Mouse (Mus musculus): ENCODE data around the gene Atp23. TPM values are rescaled to one million over a fixed set of nuclear protein-coding genes. Genes with fewer than 3 reads are reported as not detected.

Gene Atp23
- total RNA-seq (2022): 10 to 100 TPM in 3 of 4 experiments, 1 to 10 TPM in 1; 7.5 to 11.2 (median 10.5) TPM

- peak; percentile 76 to 86 for DNase-seq (ENCODE audit: low spot score in 2 of 2)
These were observed at the start of gene Atp23 for GRCm38 (mm10) chr10:126900821-126901487. Atp23 (minus strand) TSS chr10:126901355.

GRCm38 (mm10) chr10:126950572-126950971 lies 49.4 kb upstream of the Atp23 start:
- DNase-seq (ENCODE audit: low spot score in 2 of 2): no peak

- no peak for DNase-seq (ENCODE audit: low spot score in 2 of 2)
These were observed 48.7 kb upstream of the Atp23 start for GRCm38 (mm10) chr10:126949824-126950223.

- no peak for DNase-seq (ENCODE audit: low spot score in 2 of 2)
These were observed 44.4 kb upstream of the Atp23 start for GRCm38 (mm10) chr10:126945531-126945930.

- DNase-seq (ENCODE audit: low spot score in 2 of 2): no peak
These were observed 39.8 kb upstream of the Atp23 start for GRCm38 (mm10) chr10:126940949-126941348.

- DNase-seq (ENCODE audit: low spot score in 2 of 2): peak; percentile 62 to 71
These were observed 34.6 kb upstream of the Atp23 start for GRCm38 (mm10) chr10:126935556-126936381.

- no peak for DNase-seq (ENCODE audit: low spot score in 2 of 2)
These were observed 34.0 kb upstream of the Atp23 start for GRCm38 (mm10) chr10:126935121-126935520.

GRCm38 (mm10) chr10:126934561-126934960 lies 33.4 kb upstream of the Atp23 start:
- no peak for DNase-seq (ENCODE audit: low spot score in 2 of 2)

- no peak for DNase-seq (ENCODE audit: low spot score in 2 of 2)
These were observed 30.6 kb upstream of the Atp23 start for GRCm38 (mm10) chr10:126931760-126932139.

GRCm38 (mm10) chr10:126931123-126931759 lies 30.1 kb upstream of the Atp23 start:
- no peak for DNase-seq (ENCODE audit: low spot score in 2 of 2)

- DNase-seq (ENCODE audit: low spot score in 2 of 2): no peak
These were observed 29.3 kb upstream of the Atp23 start for GRCm38 (mm10) chr10:126930270-126931121.

GRCm38 (mm10) chr10:126929543-126929942 lies 28.4 kb upstream of the Atp23 start:
- DNase-seq (ENCODE audit: low spot score in 2 of 2): no peak

GRCm38 (mm10) chr10:126928819-126929206 lies 27.7 kb upstream of the Atp23 start:
- no peak for DNase-seq (ENCODE audit: low spot score in 2 of 2)

- peak; percentile 71 to 78 for DNase-seq (ENCODE audit: low spot score in 2 of 2)
These were observed 27.1 kb upstream of the Atp23 start for GRCm38 (mm10) chr10:126928011-126928818.

GRCm38 (mm10) chr10:126927101-126927961 lies 26.2 kb upstream of the Atp23 start:
- DNase-seq (ENCODE audit: low spot score in 2 of 2): peak in 1 of 2 experiments; percentile 40

GRCm38 (mm10) chr10:126925391-126925790 lies 24.2 kb upstream of the Atp23 start:
- DNase-seq (ENCODE audit: low spot score in 2 of 2): peak in 1 of 2 experiments; percentile 48

GRCm38 (mm10) chr10:126924087-126924486 lies 22.9 kb upstream of the Atp23 start:
- DNase-seq (ENCODE audit: low spot score in 2 of 2): no peak

GRCm38 (mm10) chr10:126920220-126920619 lies 19.1 kb upstream of the Atp23 start:
- no peak for DNase-seq (ENCODE audit: low spot score in 2 of 2)

GRCm38 (mm10) chr10:126919067-126919466 lies 17.9 kb upstream of the Atp23 start:
- peak; percentile 88 to 96 for DNase-seq (ENCODE audit: low spot score in 2 of 2)

All from layer of hippocampus, adult 8-10 months (tissue).